Mouse (Mus musculus): ENCODE data around the gene Defb28.
A peak's percentile ranks its signal among the peaks of the same experiment; 100 is the strongest.

GRCm38 (mm10) chr2:152470973-152471372 lies 47.1 kb upstream of the Defb28 start:
- no peak for TF ChIP-seq POLR2AphosphoS5 (IDR thresholded peaks at IDR 0.05; ENCODE audit: insufficient replicate concordance, low read depth, low read length)
- TF ChIP-seq CTCF (IDR thresholded peaks at IDR 0.05; ENCODE audit: low read depth, low read length), result peak; percentile 44; the same call in 1 of the 2 replicates
- TF ChIP-seq GATA2 (IDR thresholded peaks at IDR 0.05; ENCODE audit: borderline replicate concordance, low read depth, low read length), result no peak
- no peak for TF ChIP-seq GATA1 (IDR thresholded peaks at IDR 0.05; ENCODE audit: borderline replicate concordance, low read length)

Data from G1E (cell line).